Mouse (Mus musculus) left cerebral cortex, adult 2 months (tissue): ENCODE measurements around the gene Slc46a2. TPM values are rescaled to one million over a fixed set of nuclear protein-coding genes. Genes with fewer than 3 reads are reported as not detected.

Source experiments
- DNase-seq, 2 experiments: peaks; one replicate each; pipeline ENCODE4 v3.0.0; 2021 to 2022; ENCODE audit warnings: low spot score in 2 of 2, mixed read lengths in 1 of 2; ENCODE audit errors: extremely low spot score in 1 of 2
- H3K27ac ChIP-seq: fragments of 200-600 bp; 2 replicates; pipeline ENCODE4 v1.8.1; 2022
- H3K4me3 ChIP-seq: fragments of 200-600 bp; 2 replicates; pipeline ENCODE4 v1.8.1; 2022
- CTCF ChIP-seq: fragments of 200-600 bp; IDR thresholded peaks from 2 replicates; pipeline ENCODE4 v1.8.1; 2022; ENCODE audit warnings: antibody characterized with exemption, mild to moderate bottlenecking, moderate library complexity
- intact Hi-C: fragments of 180-260 bp; cut with DNase I; formaldehyde crosslinking; loops from one replicate; pipeline ENCODE4 v1.15.1; 2025
- total RNA-seq, 2 experiments: library from RNA; stranded (reverse); gene quantifications; 2 replicates each; pipeline ENCODE4 v1.2.3; 2021

Gene Slc46a2
- total RNA-seq, 2 experiments from 2014 or later = not detected

DNA sequence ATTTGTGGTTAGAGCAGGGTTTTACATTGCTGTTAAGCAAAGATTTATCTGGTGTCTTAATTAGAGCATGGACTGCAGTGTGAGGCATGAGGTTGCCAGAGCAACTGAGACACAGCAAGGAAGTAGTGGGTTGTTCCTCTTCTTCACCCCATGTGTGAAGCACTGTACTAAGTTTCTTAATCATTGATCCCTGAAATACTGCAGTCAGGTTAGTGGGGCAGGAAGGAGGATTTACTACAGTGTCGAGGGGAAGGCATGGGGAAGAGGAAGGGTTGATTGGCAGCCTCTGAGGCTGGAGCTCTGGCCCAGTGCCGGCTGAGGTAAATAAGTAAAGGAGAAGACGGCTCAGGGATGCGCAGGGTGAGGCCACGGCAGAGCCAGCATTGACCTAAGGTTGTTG lies 26.8 kb downstream of the Slc46a2 start:
- no peak for TF ChIP-seq CTCF
- no peak for DNase-seq
- intact Hi-C loops = no loop called here
- Histone ChIP-seq H3K27ac (no peak overlapping the region), H3K4me3 (no peak overlapping the region)

GRCm38 (mm10) chr4:59887011-59887410 lies 27.8 kb downstream of the Slc46a2 start:
- no peak overlapping the region for H3K4me3 ChIP-seq
- DNase-seq = no peak
- TF ChIP-seq CTCF = no peak
- no peak overlapping the region for H3K27ac ChIP-seq
- intact Hi-C loops = no loop called here

DNA sequence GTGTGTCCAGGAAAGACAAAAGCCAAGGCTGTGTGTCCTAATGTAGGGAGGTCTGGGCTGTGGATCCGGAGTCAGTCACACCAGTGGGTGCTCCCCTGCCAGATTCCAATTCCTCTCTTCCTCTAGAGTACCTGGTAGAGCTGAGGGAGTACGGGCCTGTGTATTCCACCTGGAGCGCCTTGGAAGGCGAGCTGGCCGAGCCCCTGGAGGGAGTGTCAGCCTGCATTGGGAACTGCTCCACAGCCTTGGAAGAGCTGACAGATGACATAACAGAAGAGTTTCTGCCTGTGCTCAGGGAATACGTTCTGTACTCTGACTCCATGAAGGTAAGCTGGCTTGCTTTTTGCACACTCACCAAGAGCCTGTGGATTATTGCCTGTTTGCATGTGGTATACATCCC lies 28.6 kb downstream of the Slc46a2 start:
- no peak for DNase-seq
- no peak overlapping the region for H3K27ac ChIP-seq
- no peak overlapping the region for H3K4me3 ChIP-seq
- TF ChIP-seq CTCF = no peak
- intact Hi-C loops = no loop called here

DNA sequence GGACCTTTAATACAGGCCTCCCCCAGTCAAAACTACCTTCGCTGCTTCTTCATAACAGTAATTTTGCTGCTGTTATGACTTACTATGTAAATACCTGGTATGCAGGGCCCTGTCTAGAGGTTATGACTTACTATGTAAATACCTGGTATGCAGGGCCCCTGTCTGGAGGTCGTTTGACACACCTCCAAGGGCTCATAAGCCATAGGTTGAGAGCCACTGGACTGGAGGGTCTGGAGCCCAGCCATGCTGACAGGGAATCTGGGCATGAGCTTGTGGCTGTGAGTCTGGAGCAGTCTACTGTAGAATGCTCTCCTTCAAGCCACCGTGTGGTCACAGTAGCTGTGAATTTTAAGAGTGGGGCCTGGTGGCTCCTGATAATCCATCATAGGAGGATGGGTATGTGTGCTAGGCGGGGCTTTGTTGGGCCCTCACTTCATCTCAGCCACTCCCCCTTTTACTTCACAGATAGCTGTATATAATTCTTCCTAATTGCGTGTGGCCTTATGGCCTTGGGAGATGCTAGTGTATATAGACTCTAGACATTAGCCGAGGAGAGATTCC lies 30.6 kb downstream of the Slc46a2 start:
- TF ChIP-seq CTCF = no peak
- Histone ChIP-seq H3K27ac (no peak overlapping the region), H3K4me3 (no peak overlapping the region)
- intact Hi-C loops = no loop called here
- DNase-seq = no peak

GRCm38 (mm10) chr4:59881210-59881609 lies 33.6 kb downstream of the Slc46a2 start:
- peak; percentile 25 for TF ChIP-seq CTCF
- DNase-seq = no peak
- Histone ChIP-seq H3K4me3 (no peak overlapping the region), H3K27ac (no peak overlapping the region)
- intact Hi-C loops = no loop called here

- intact Hi-C loops = no loop called here
- Histone ChIP-seq H3K4me3 (no peak overlapping the region), H3K27ac (no peak overlapping the region)
- TF ChIP-seq CTCF = no peak
- no peak for DNase-seq
These were observed 34.1 kb downstream of the Slc46a2 start for GRCm38 (mm10) chr4:59880725-59881124.

GRCm38 (mm10) chr4:59879444-59879843 lies 35.4 kb downstream of the Slc46a2 start:
- intact Hi-C loops = no loop called here
- no peak for TF ChIP-seq CTCF
- no peak overlapping the region for H3K27ac ChIP-seq

GRCm38 (mm10) chr4:59878595-59878994 lies 36.3 kb downstream of the Slc46a2 start:
- no peak for DNase-seq
- intact Hi-C loops = no loop called here

More at GRCm38 (mm10) chr4:59879444-59879843, 35.4 kb downstream of the Slc46a2 start:
- no peak overlapping the region for H3K4me3 ChIP-seq
- no peak for DNase-seq

GRCm38 (mm10) chr4:59877025-59877424 lies 37.8 kb downstream of the Slc46a2 start:
- intact Hi-C loops = no loop called here
- no peak for DNase-seq
- Histone ChIP-seq H3K4me3 (no peak overlapping the region), H3K27ac (no peak overlapping the region)
- no peak for TF ChIP-seq CTCF

More at GRCm38 (mm10) chr4:59878595-59878994, 36.3 kb downstream of the Slc46a2 start:
- no peak overlapping the region for H3K27ac ChIP-seq
- no peak for TF ChIP-seq CTCF
- H3K4me3 ChIP-seq = no peak overlapping the region

DNA sequence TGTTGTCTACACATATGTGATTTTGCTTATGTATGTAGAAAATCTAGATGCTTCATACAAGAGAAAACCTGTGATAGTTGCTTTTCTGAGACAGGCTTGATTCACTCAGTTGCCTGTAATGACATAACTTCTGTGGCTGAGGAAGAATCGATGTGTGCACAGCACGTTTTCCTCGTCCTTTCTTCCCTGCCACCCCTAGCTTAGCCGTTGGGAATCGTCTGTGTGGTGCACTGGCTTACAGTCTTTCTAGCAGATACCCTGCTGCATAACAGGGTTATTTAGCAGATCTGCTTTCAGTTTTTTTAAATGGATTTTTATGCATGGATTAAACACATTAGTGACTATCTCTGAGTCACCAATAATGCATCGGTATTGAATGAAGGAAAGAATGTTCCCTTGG lies 38.3 kb downstream of the Slc46a2 start:
- Histone ChIP-seq H3K27ac (no peak overlapping the region), H3K4me3 (no peak overlapping the region)
- no peak for DNase-seq
- no peak for TF ChIP-seq CTCF
- intact Hi-C loops = no loop called here

GRCm38 (mm10) chr4:59873830-59874229 lies 41.0 kb downstream of the Slc46a2 start:
- DNase-seq = no peak
- TF ChIP-seq CTCF = no peak; the same call in 1 of the 2 replicates
- H3K27ac ChIP-seq = no peak overlapping the region
- intact Hi-C loops = loop anchor here (5.0 kb wide), 2 partner anchors 247 to 492 kb away; partner anchors contain the start of gene E130308A19Rik
- no peak overlapping the region for H3K4me3 ChIP-seq

DNA sequence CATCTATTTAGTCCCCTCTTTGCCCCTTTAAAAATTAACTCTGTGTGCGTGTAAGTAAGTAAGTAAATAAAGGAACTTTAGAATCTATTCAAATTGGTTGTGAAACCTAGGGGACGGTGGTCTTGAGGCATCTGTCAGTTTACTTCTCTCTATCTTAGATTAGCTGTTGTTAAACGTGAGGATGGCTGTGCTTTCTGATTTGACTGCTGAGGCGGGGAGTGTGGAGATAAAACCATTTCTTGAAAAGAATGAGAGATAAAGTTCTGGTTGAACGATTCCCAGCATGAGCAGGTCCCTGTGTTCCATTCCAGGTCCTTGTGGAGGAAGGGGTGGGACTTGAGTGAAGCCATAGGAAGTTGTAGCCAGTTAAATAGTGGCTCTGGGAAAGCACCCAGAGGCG lies 41.6 kb downstream of the Slc46a2 start:
- no peak for DNase-seq
- intact Hi-C loops = loop anchor here (5.0 kb wide), 2 partner anchors 246 to 491 kb away; partner anchors contain the start of gene E130308A19Rik
- no peak overlapping the region for H3K27ac ChIP-seq
- no peak overlapping the region for H3K4me3 ChIP-seq
- TF ChIP-seq CTCF = no peak
